Mouse (Mus musculus): ENCODE measurements around the gene Fat1.

DNA sequence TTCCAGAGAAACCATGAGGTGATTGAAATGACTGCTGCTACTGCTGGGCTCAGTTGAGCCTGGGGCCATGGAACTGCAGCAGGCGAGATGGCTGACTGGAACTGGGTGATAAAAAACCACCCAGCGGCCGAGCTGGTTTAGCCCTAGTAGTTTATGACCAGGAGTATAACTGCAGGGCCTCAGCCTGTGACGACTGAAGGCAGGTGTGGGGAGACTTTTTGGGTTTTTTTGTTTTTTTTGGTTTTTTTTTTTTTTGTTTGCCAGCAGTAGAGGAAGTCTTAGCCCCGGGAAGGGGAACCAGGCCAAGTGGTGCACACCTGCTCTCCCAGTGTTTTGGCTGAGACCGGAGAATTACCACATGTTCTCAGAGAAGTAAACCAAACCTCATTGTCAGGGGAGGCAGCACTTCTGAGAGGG, 92.8 kb downstream of the Fat1 start:
- TF ChIP-seq POLR2A (IDR thresholded peaks at IDR 0.05; ENCODE audit: control insufficient read depth, extremely low read depth, insufficient read depth, low read length, poor library complexity) (no peak), CTCF (IDR thresholded peaks at IDR 0.05; ENCODE audit: borderline replicate concordance, control insufficient read depth, extremely low read depth, insufficient read depth, low read length, poor library complexity) (no peak)
